Mouse (Mus musculus): ENCODE measurements around the gene Pex11g. TPM values are rescaled to one million over a fixed set of nuclear protein-coding genes. Genes with fewer than 3 reads are reported as not detected.

Gene Pex11g
- polyA plus RNA-seq, 1 experiment from 2014 or later, result 3.2 TPM

- DNase-seq (no peak), ATAC-seq (ENCODE audit: low FRiP score, low TSS enrichment) (no peak)
- peaks cover 67% of the 10 kb centered on the region for H3K36me3 ChIP-seq (ENCODE audit: control insufficient read depth, insufficient read depth, low read length)
- WGBS, result 83% methylated on average over 2 of the region's 2 CpGs
- H3K27me3 ChIP-seq (ENCODE audit: control insufficient read depth, insufficient read depth, low read length), result no peaks in the 10 kb centered on the region
- no peak overlapping the region for H3K4me3 ChIP-seq (replicated peaks; ENCODE audit: low read depth, low read length)
- no peaks in the 10 kb centered on the region for H3K4me1 ChIP-seq (ENCODE audit: control insufficient read depth, insufficient read depth, low read length)
- no peak overlapping the region for H3K27ac ChIP-seq (replicated peaks; ENCODE audit: low read depth, low read length)
- no peak overlapping the region for H3K4me2 ChIP-seq (ENCODE audit: low read length)
- no peaks in the 10 kb centered on the region for H3K9me3 ChIP-seq (ENCODE audit: control insufficient read depth, low read length)
- H3K9ac ChIP-seq (replicated peaks; ENCODE audit: low read length), result no peak overlapping the region
Measured at GRCm38 (mm10) chr8:3429966-3430365, 37.5 kb downstream of the Pex11g start.

- no peak for DNase-seq
- H3K9ac ChIP-seq (replicated peaks; ENCODE audit: low read length), result no peak overlapping the region
- H3K27ac ChIP-seq (replicated peaks; ENCODE audit: low read depth, low read length), result no peak overlapping the region
- ATAC-seq (ENCODE audit: low FRiP score, low TSS enrichment), result no peak
- H3K4me2 ChIP-seq (ENCODE audit: low read length), result no peak overlapping the region
- no peaks in the 10 kb centered on the region for H3K27me3 ChIP-seq (ENCODE audit: control insufficient read depth, insufficient read depth, low read length)
- WGBS, result 90% methylated on average over 2 of the region's 2 CpGs
- H3K4me3 ChIP-seq (replicated peaks; ENCODE audit: low read depth, low read length), result no peak overlapping the region
- H3K36me3 ChIP-seq (ENCODE audit: control insufficient read depth, insufficient read depth, low read length), result peaks cover 53% of the 10 kb centered on the region
- H3K9me3 ChIP-seq (ENCODE audit: control insufficient read depth, low read length), result no peaks in the 10 kb centered on the region
- H3K4me1 ChIP-seq (ENCODE audit: control insufficient read depth, insufficient read depth, low read length), result no peaks in the 10 kb centered on the region
Measured at GRCm38 (mm10) chr8:3428426-3428825, 39.1 kb downstream of the Pex11g start.

GRCm38 (mm10) chr8:3426211-3426610, 41.3 kb downstream of the Pex11g start:
- no peak overlapping the region for H3K4me2 ChIP-seq (ENCODE audit: low read length)
- no peak overlapping the region for H3K27ac ChIP-seq (replicated peaks; ENCODE audit: low read depth, low read length)
- no peak overlapping the region for H3K9ac ChIP-seq (replicated peaks; ENCODE audit: low read length)
- H3K36me3 ChIP-seq (ENCODE audit: control insufficient read depth, insufficient read depth, low read length), result peaks cover 31% of the 10 kb centered on the region
- no peaks in the 10 kb centered on the region for H3K27me3 ChIP-seq (ENCODE audit: control insufficient read depth, insufficient read depth, low read length)
- H3K4me1 ChIP-seq (ENCODE audit: control insufficient read depth, insufficient read depth, low read length), result no peaks in the 10 kb centered on the region
- DNase-seq (no peak), ATAC-seq (ENCODE audit: low FRiP score, low TSS enrichment) (no peak)
- no peaks in the 10 kb centered on the region for H3K9me3 ChIP-seq (ENCODE audit: control insufficient read depth, low read length)
- WGBS, result 92% methylated on average over 3 of the region's 3 CpGs
- H3K4me3 ChIP-seq (replicated peaks; ENCODE audit: low read depth, low read length), result no peak overlapping the region

- Histone ChIP-seq H3K27me3 (ENCODE audit: control insufficient read depth, insufficient read depth, low read length) (no peaks in the 10 kb centered on the region), H3K4me1 (ENCODE audit: control insufficient read depth, insufficient read depth, low read length) (no peaks in the 10 kb centered on the region), H3K4me2 (ENCODE audit: low read length) (no peak overlapping the region), H3K9me3 (ENCODE audit: control insufficient read depth, low read length) (no peaks in the 10 kb centered on the region), H3K36me3 (ENCODE audit: control insufficient read depth, insufficient read depth, low read length) (peaks cover 22% of the 10 kb centered on the region), H3K4me3 (replicated peaks; ENCODE audit: low read depth, low read length) (no peak overlapping the region), H3K27ac (replicated peaks; ENCODE audit: low read depth, low read length) (no peak overlapping the region), H3K9ac (replicated peaks; ENCODE audit: low read length) (no peak overlapping the region)
- ATAC-seq (ENCODE audit: low FRiP score, low TSS enrichment), result no peak
- DNase-seq, result no peak
- 94% methylated on average over 5 of the region's 5 CpGs for WGBS
Measured at GRCm38 (mm10) chr8:3425217-3425616, 42.3 kb downstream of the Pex11g start.

- H3K36me3 ChIP-seq (ENCODE audit: control insufficient read depth, insufficient read depth, low read length), result no peaks in the 10 kb centered on the region
- WGBS, result 94% methylated on average over 5 of the region's 5 CpGs
- peaks cover 15% of the 10 kb centered on the region for H3K4me1 ChIP-seq (ENCODE audit: control insufficient read depth, insufficient read depth, low read length)
- no peak overlapping the region for H3K4me2 ChIP-seq (ENCODE audit: low read length)
- no peaks in the 10 kb centered on the region for H3K9me3 ChIP-seq (ENCODE audit: control insufficient read depth, low read length)
- no peaks in the 10 kb centered on the region for H3K27me3 ChIP-seq (ENCODE audit: control insufficient read depth, insufficient read depth, low read length)
- ATAC-seq (ENCODE audit: low FRiP score, low TSS enrichment) (no peak), DNase-seq (no peak)
- no peak overlapping the region for H3K27ac ChIP-seq (replicated peaks; ENCODE audit: low read depth, low read length)
- H3K4me3 ChIP-seq (replicated peaks; ENCODE audit: low read depth, low read length), result no peak overlapping the region
- no peak overlapping the region for H3K9ac ChIP-seq (replicated peaks; ENCODE audit: low read length)
Measured at GRCm38 (mm10) chr8:3421507-3421906, 46.0 kb downstream of the Pex11g start.

- DNase-seq (no peak), ATAC-seq (ENCODE audit: low FRiP score, low TSS enrichment) (no peak)
- H3K4me3 ChIP-seq (replicated peaks; ENCODE audit: low read depth, low read length), result no peak overlapping the region
- H3K27me3 ChIP-seq (ENCODE audit: control insufficient read depth, insufficient read depth, low read length), result no peaks in the 10 kb centered on the region
- peaks cover 23% of the 10 kb centered on the region for H3K4me1 ChIP-seq (ENCODE audit: control insufficient read depth, insufficient read depth, low read length)
- H3K9me3 ChIP-seq (ENCODE audit: control insufficient read depth, low read length), result no peaks in the 10 kb centered on the region
- 89% methylated on average over 10 of the region's 10 CpGs for WGBS
- H3K4me2 ChIP-seq (ENCODE audit: low read length), result no peak overlapping the region
- no peak overlapping the region for H3K9ac ChIP-seq (replicated peaks; ENCODE audit: low read length)
- H3K36me3 ChIP-seq (ENCODE audit: control insufficient read depth, insufficient read depth, low read length), result no peaks in the 10 kb centered on the region
- H3K27ac ChIP-seq (replicated peaks; ENCODE audit: low read depth, low read length), result no peak overlapping the region
Measured at GRCm38 (mm10) chr8:3420105-3420706, 47.3 kb downstream of the Pex11g start.

- Histone ChIP-seq H3K36me3 (ENCODE audit: control insufficient read depth, insufficient read depth, low read length) (no peaks in the 10 kb centered on the region), H3K4me1 (ENCODE audit: control insufficient read depth, insufficient read depth, low read length) (peaks cover 35% of the 10 kb centered on the region), H3K27ac (replicated peaks; ENCODE audit: low read depth, low read length) (peak overlapping the region; percentile 52), H3K27me3 (ENCODE audit: control insufficient read depth, insufficient read depth, low read length) (no peaks in the 10 kb centered on the region), H3K4me3 (replicated peaks; ENCODE audit: low read depth, low read length) (no peak overlapping the region), H3K9ac (replicated peaks; ENCODE audit: low read length) (no peak overlapping the region), H3K9me3 (ENCODE audit: control insufficient read depth, low read length) (no peaks in the 10 kb centered on the region), H3K4me2 (ENCODE audit: low read length) (no peak overlapping the region)
- DNase-seq (no peak), ATAC-seq (ENCODE audit: low FRiP score, low TSS enrichment) (no peak)
- 85% methylated on average over 1 of the region's 1 CpGs for WGBS
Measured at GRCm38 (mm10) chr8:3418101-3418500, 49.4 kb downstream of the Pex11g start.

- peaks cover 35% of the 10 kb centered on the region for H3K4me1 ChIP-seq (ENCODE audit: control insufficient read depth, insufficient read depth, low read length)
- no peaks in the 10 kb centered on the region for H3K36me3 ChIP-seq (ENCODE audit: control insufficient read depth, insufficient read depth, low read length)
- H3K27ac ChIP-seq (replicated peaks; ENCODE audit: low read depth, low read length), result peak overlapping the region; percentile 52
- ATAC-seq (ENCODE audit: low FRiP score, low TSS enrichment), result peak; percentile 49; the same call in 1 of the 2 replicates
- H3K4me3 ChIP-seq (replicated peaks; ENCODE audit: low read depth, low read length), result no peak overlapping the region
- H3K9me3 ChIP-seq (ENCODE audit: control insufficient read depth, low read length), result no peaks in the 10 kb centered on the region
- no peaks in the 10 kb centered on the region for H3K27me3 ChIP-seq (ENCODE audit: control insufficient read depth, insufficient read depth, low read length)
- 0 out of 2 replicates have a peak overlapping the region, but pooled peaks have one; percentile 2 for H3K4me2 ChIP-seq (ENCODE audit: low read length)
- DNase-seq, result peak; percentile 75
- H3K9ac ChIP-seq (replicated peaks; ENCODE audit: low read length), result no peak overlapping the region
- 4% methylated on average over 8 of the region's 8 CpGs for WGBS
Measured at GRCm38 (mm10) chr8:3417455-3417854, 50.0 kb downstream of the Pex11g start.

- Histone ChIP-seq H3K4me3 (replicated peaks; ENCODE audit: low read depth, low read length) (no peak overlapping the region), H3K9ac (replicated peaks; ENCODE audit: low read length) (no peak overlapping the region), H3K4me2 (ENCODE audit: low read length) (no peak overlapping the region), H3K4me1 (ENCODE audit: control insufficient read depth, insufficient read depth, low read length) (peaks cover 35% of the 10 kb centered on the region), H3K27ac (replicated peaks; ENCODE audit: low read depth, low read length) (no peak overlapping the region; the same call in 1 of the 2 replicates), H3K9me3 (ENCODE audit: control insufficient read depth, low read length) (no peaks in the 10 kb centered on the region), H3K27me3 (ENCODE audit: control insufficient read depth, insufficient read depth, low read length) (no peaks in the 10 kb centered on the region), H3K36me3 (ENCODE audit: control insufficient read depth, insufficient read depth, low read length) (no peaks in the 10 kb centered on the region)
- ATAC-seq (ENCODE audit: low FRiP score, low TSS enrichment), result no peak
- DNase-seq, result no peak
- 30% methylated on average over 4 of the region's 4 CpGs for WGBS
Measured at GRCm38 (mm10) chr8:3416846-3417245, 50.6 kb downstream of the Pex11g start.

Data from midbrain, embryonic 14.5 days (tissue).